Mouse (Mus musculus): ENCODE results near the gene Psme2b.
"Not testable (repeated sequence)": the region's sequence is repeated elsewhere in the genome, so short reads cannot be mapped to it uniquely, and the experiment has no call there.

GRCm38 (mm10) chr11:48974686-48975085 is 28.7 kb upstream of the Psme2b start:
- not testable (repeated sequence) for TF ChIP-seq E2F4 (IDR thresholded peaks at IDR 0.05; ENCODE audit: insufficient read depth); POLR2A (IDR thresholded peaks at IDR 0.05; ENCODE audit: insufficient read length, low read depth); POLR2AphosphoS2 (IDR thresholded peaks at IDR 0.05; ENCODE audit: insufficient read length, low read depth); USF1 (IDR thresholded peaks at IDR 0.05; ENCODE audit: low read depth); TCF12 (IDR thresholded peaks at IDR 0.05; ENCODE audit: insufficient read depth, poor library complexity, severe bottlenecking); MYOG (IDR thresholded peaks at IDR 0.05; ENCODE audit: control insufficient read depth in 1 of 3, insufficient read depth in 1 of 3, insufficient read length in 2 of 3, low read depth in 2 of 3); REST (IDR thresholded peaks at IDR 0.05; ENCODE audit: insufficient read depth, insufficient read length); CEBPB (IDR thresholded peaks at IDR 0.05; ENCODE audit: insufficient read depth, poor library complexity, severe bottlenecking)
